Mouse (Mus musculus) embryonic facial prominence, embryonic 13.5 days (tissue): ENCODE data around the gene Eva1b. TPM values are rescaled to one million over a fixed set of nuclear protein-coding genes. Genes with fewer than 3 reads are reported as not detected.

Experiments
- ATAC-seq: fragments of 200-750 bp; cut with Nextera tagmentation; 2 replicates; pipeline ENCODE4 v1.8.0; 2017; ENCODE audit warnings: low read depth; ENCODE audit not compliant: insufficient number of reproducible peaks, insufficient read depth, low FRiP score, low TSS enrichment
- H3K27ac ChIP-seq: fragments of 300-500 bp; sonication (generic); 2 replicates; pipeline ENCODE4 v1.5.1; 2015; ENCODE audit warnings: moderate library complexity, mild to moderate bottlenecking, inconsistent platforms
- H3K27me3 ChIP-seq: fragments of 300-500 bp; sonication (generic); 2 replicates; pipeline ENCODE4 v1.6.1; 2015; ENCODE audit warnings: mild to moderate bottlenecking, inconsistent platforms
- H3K36me3 ChIP-seq: fragments of 300-500 bp; sonication (generic); 2 replicates; pipeline ENCODE4 v1.6.1; 2015; ENCODE audit warnings: mild to moderate bottlenecking, inconsistent platforms
- H3K4me1 ChIP-seq: fragments of 300-500 bp; sonication (generic); 2 replicates; pipeline ENCODE4 v1.6.1; 2015; ENCODE audit warnings: inconsistent platforms
- H3K4me2 ChIP-seq: fragments of 300-500 bp; sonication (generic); 2 replicates; pipeline ENCODE4 v1.6.1; 2015; ENCODE audit warnings: moderate library complexity, mild to moderate bottlenecking, inconsistent platforms
- H3K4me3 ChIP-seq: fragments of 300-500 bp; sonication (generic); 2 replicates; pipeline ENCODE4 v1.5.1; 2015; ENCODE audit warnings: mild to moderate bottlenecking, inconsistent platforms
- H3K9ac ChIP-seq: fragments of 300-500 bp; sonication (generic); 2 replicates; pipeline ENCODE4 v1.6.1; 2015; ENCODE audit warnings: mild to moderate bottlenecking, inconsistent platforms
- H3K9me3 ChIP-seq: fragments of 300-500 bp; sonication (generic); 2 replicates; pipeline ENCODE4 v1.6.1; 2016; ENCODE audit warnings: inconsistent platforms
- WGBS: fragments of 180-500 bp; shearing (Covaris S2); methylation state at CpG from one replicate; pipeline ENCODE4 v1.1.7; 2015; ENCODE audit warnings: mixed read lengths; 5-methylcytosine and 5-hydroxymethylcytosine counted together
- polyA plus RNA-seq: library from polyadenylated mRNA; unstranded; fragments of >200 nt; fragmentation: Nextera tagmentation; extraction: Ambion mirVana; gene quantifications from 2 replicates; pipeline ENCODE4 v1.2.1, GENCODE M21; 2015

The Eva1b gene
- polyA plus RNA-seq, 1 experiment from 2014 or later = 70.2 TPM

DNA sequence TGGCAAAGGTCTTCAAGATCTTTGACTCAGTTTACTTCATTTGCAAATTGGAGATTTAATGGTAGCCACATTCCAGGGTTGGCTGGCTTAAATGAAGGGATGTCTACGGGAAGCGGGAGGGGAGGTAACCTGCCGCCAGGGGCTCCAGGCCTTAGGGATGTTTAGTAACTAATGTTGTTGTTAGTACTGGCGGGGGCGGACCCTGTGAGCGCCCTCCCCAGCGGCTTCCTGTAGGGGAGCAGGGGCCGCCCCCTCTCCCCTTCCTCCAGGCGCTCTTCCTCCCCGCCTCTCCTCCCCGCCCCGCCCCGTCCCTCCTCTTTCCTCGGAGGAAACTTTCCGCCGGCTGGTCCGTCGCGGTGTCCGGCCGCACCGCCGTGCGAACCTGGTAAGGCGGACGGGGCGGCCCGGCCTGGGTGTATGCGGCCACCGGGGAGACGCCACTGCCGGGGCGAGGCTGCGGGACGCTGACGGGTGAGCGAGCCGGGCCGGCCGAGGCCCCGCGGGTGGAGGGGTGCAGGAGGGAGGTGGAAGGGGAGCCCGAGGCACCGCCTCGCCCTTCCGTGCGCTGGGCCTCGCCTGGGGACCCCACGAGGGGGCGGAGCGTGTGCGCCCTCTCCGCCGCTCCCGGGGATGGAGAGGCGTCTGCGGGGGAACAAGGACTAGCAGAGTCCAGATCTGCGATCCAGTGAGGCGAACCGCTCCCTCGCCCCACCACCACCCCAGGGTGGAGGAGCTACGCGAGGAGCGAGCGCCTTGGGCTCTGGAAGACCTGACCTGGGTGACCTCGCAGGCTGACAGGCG is 817 bp downstream of the Eva1b start:
- WGBS = under 1% methylated on average over 56 of the region's 67 CpGs
- no peaks in the 10 kb centered on the region for H3K9me3 ChIP-seq
- H3K9ac ChIP-seq = peak overlapping the region; percentile 88
- no peaks in the 10 kb centered on the region for H3K27me3 ChIP-seq
- ATAC-seq = peak; percentile 33
- H3K4me2 ChIP-seq = peak overlapping the region; percentile 98
- peak overlapping the region; percentile 77 for H3K4me3 ChIP-seq
- H3K36me3 ChIP-seq = peaks cover 24% of the 10 kb centered on the region
- peaks cover 47% of the 10 kb centered on the region for H3K4me1 ChIP-seq
- H3K27ac ChIP-seq = peak overlapping the region; percentile 94

DNA sequence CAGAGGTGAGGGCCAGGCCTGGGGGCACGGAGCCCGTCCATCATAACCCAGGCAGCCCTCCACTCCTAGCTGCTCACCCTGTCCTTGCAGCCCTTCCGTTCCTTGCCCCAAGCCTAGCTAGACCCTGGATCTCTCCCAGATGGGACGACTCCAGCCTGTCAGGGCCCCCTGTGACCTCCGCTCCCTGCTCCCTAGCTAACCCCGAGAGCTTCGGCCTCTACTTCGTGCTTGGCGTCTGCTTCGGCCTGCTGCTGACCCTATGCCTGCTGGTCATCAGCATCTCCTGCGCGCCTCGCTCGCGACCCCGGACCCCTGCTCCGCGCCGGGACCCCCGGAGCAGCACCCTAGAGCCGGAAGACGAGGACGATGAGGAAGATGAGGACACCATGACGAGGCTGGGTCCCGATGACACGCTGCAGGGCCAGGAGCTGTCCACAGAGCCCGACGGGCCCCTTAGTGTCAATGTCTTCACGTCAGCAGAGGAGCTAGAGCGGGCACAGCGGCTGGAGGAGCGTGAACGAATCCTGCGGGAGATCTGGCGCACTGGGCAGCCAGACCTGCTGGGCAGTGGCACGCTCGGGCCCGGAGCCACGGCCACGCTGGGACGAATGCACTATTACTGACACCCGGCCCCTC is 1.6 kb downstream of the Eva1b start:
- H3K36me3 ChIP-seq = peaks cover 24% of the 10 kb centered on the region
- H3K4me3 ChIP-seq = peak overlapping the region; percentile 77
- peaks cover 47% of the 10 kb centered on the region for H3K4me1 ChIP-seq
- H3K4me2 ChIP-seq = peak overlapping the region; percentile 98
- H3K9me3 ChIP-seq = no peaks in the 10 kb centered on the region
- H3K9ac ChIP-seq = peak overlapping the region; percentile 88
- WGBS = 9% methylated on average over 42 of the region's 42 CpGs
- peak overlapping the region; percentile 94 for H3K27ac ChIP-seq
- no peaks in the 10 kb centered on the region for H3K27me3 ChIP-seq
- ATAC-seq = no peak

DNA sequence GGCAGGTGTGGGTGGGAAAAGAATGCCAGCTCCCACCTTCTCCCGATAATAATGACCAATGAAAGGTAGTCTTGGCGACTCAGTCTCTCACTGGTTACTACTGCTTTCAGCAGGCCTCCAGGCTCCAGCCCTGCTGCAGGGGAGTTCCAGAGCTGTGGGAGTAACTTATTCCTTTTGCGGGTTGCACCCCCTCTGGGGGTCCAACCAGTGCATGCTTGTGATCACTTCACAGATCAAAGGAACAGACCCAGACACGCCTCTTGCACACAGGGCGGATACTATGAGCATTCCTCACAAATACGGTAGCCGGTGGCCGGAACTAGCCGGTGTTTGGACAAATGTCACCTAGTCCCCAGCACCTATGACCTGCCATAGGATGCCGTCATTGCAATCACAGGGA is 2.3 kb downstream of the Eva1b start:
- peak overlapping the region; percentile 98 for H3K4me2 ChIP-seq
- no peak for ATAC-seq
- 7% methylated on average over 10 of the region's 10 CpGs for WGBS
- peak overlapping the region; percentile 88 for H3K9ac ChIP-seq
- peak overlapping the region; percentile 94 for H3K27ac ChIP-seq
- no peaks in the 10 kb centered on the region for H3K9me3 ChIP-seq
- no peaks in the 10 kb centered on the region for H3K27me3 ChIP-seq
- H3K4me1 ChIP-seq = peaks cover 47% of the 10 kb centered on the region
- H3K4me3 ChIP-seq = peak overlapping the region; percentile 77
- peaks cover 24% of the 10 kb centered on the region for H3K36me3 ChIP-seq

DNA sequence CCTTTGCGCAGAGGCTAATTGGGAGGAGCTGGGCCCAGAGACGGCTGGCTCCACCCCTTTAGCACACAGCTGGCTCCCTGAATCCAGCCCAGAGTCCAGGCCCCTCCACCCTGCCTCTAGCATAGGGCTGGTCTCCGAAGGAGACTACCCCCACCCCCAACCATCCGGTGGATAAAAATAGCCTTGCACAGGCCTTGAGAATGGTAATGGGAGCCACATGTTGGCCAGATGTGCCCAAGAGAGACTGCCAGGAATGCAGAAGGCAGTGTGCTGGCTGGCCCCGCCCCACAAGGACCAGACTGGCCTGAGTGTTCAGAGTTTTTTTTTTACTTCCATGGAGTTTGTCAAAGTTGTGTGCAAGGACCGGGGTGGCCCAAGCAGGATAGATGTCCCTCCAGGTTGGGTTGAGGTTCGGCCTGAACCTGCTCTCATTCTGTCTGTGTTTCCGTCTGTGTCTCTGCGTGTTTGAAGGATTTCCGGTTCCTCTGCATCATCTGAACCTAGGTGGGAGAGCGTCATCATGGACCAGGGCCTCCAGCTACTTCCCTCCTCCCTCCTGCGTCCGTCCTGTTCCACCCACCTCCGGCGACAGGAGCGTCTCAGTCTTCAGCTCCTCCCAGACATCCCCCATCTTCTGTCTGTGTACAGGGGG is 2.9 kb downstream of the Eva1b start:
- peak; percentile 88 for ATAC-seq
- Histone ChIP-seq H3K4me3 (peak overlapping the region; percentile 77), H3K27me3 (no peaks in the 10 kb centered on the region), H3K9me3 (no peaks in the 10 kb centered on the region), H3K9ac (peak overlapping the region; percentile 88), H3K27ac (peak overlapping the region; percentile 94), H3K4me1 (peaks cover 50% of the 10 kb centered on the region), H3K4me2 (peak overlapping the region; percentile 98), H3K36me3 (peaks cover 24% of the 10 kb centered on the region)
- WGBS = 16% methylated on average over 16 of the region's 16 CpGs

DNA sequence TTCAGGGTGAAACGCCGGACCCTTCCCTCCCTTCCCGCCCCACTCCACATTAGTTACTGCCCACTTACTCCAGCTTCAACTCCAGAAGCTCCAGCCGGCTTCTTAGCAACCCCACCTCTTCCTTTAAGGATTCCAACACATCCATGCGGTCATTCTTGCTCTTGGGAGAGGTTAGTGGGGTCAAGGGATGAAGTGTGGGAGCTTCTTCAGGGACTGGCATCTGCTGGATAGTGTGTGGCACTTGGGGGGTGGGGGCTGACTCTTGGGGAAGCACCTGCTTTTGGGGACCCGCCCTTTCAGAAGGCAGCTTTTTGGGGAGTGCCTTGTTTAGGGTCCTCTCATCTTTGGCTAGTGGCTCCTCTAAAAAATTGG is 3.4 kb downstream of the Eva1b start:
- Histone ChIP-seq H3K4me3 (peak overlapping the region; percentile 77), H3K4me2 (peak overlapping the region; percentile 98), H3K27me3 (no peaks in the 10 kb centered on the region), H3K4me1 (peaks cover 52% of the 10 kb centered on the region), H3K9me3 (no peaks in the 10 kb centered on the region), H3K27ac (peak overlapping the region; percentile 94), H3K9ac (peak overlapping the region; percentile 60), H3K36me3 (peaks cover 24% of the 10 kb centered on the region)
- no peak for ATAC-seq
- 32% methylated on average over 6 of the region's 6 CpGs for WGBS

DNA sequence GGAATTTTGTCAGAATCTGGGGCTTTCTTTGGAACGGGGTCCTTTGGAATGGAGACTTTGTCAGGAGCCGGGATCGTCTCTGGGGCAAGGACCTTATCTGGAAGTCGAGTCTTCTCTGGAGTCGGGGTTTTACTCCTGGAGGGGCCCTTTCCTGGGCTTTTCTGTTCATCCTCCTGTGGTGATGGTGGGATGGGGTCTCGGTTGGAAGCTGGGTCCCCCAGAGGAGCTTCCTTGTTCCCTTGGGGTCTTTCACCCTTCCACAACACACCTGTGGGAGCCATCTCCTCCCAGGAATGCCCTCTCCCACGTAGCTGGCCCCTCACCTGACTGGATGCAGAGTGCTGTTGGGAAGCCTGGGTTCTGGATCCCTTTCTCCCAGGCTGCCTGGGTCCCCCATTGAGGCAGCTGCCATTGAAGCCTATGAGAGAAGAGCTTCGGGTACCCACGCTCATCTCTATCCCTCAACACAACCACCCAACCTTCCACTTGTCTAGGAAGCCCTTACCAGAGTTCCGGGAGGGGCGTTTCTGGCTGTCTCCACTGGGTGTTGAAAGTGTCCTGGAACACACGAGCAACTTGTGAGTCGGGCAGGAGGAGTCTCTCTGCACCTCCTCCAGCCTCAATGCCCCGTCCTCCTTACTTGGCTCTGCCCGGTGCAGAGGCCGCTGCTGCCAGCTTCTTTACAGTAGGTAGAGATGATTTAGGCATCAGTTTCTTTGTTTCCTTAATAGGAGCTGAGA is 4.3 kb downstream of the Eva1b start:
- Histone ChIP-seq H3K4me2 (peak overlapping the region; percentile 98), H3K4me1 (peaks cover 52% of the 10 kb centered on the region), H3K9me3 (no peaks in the 10 kb centered on the region; the same call in 1 of the 2 replicates), H3K4me3 (no peak overlapping the region), H3K36me3 (peaks cover 27% of the 10 kb centered on the region), H3K27ac (peak overlapping the region; percentile 94; the same call in 1 of the 2 replicates), H3K27me3 (no peaks in the 10 kb centered on the region), H3K9ac (0 out of 2 replicates have a peak overlapping the region, but pooled peaks have one; percentile 60)
- ATAC-seq = no peak
- WGBS = 80% methylated on average over 16 of the region's 16 CpGs

DNA sequence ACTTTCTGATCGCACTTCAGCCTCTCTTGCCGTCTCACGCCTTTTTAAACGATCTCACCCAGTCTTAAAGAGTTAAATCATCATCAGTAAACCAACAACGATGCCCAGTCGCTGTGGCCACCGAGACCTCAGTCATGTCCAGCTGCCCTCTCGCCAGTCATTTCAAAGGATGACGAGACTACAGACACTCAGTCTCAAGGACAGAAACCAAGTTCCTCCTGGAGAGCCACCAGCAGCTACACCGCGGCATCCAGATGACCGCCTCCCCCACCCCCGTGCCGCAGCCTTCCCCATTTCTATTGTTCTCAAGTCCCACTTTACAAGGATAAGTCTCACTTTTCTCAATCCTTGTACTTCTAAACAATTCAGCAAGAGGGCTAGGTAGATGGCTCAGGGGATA is 5.3 kb downstream of the Eva1b start:
- Histone ChIP-seq H3K4me2 (no peak overlapping the region), H3K9ac (no peak overlapping the region), H3K9me3 (no peaks in the 10 kb centered on the region; the same call in 1 of the 2 replicates), H3K27me3 (no peaks in the 10 kb centered on the region), H3K36me3 (peaks cover 35% of the 10 kb centered on the region), H3K27ac (no peak overlapping the region), H3K4me3 (no peak overlapping the region), H3K4me1 (peaks cover 45% of the 10 kb centered on the region)
- WGBS = 65% methylated on average over 14 of the region's 14 CpGs
- ATAC-seq = no peak

DNA sequence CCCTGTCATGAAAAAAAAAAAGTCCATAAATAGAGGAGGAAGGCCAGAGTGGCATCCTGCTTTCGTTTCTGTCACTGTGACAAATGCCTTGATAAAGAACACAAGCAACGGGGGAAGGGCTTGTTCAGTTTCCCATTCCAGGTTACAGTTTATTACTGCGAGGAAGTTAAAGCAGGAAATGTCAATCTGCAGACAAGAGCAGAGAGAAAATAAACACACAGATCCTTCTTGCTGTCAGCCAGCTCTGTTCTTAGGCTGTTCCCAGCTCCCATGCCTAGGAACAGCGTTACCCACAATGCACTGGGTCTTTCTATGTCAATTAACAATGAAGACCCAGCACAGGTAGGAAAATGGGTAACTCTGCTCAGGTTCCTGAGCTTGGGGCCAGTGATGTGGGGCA is 7.6 kb downstream of the Eva1b start:
- no peak for ATAC-seq
- H3K9me3 ChIP-seq = no peaks in the 10 kb centered on the region; the same call in 1 of the 2 replicates
- no peak overlapping the region for H3K4me2 ChIP-seq
- peaks cover 33% of the 10 kb centered on the region for H3K4me1 ChIP-seq
- no peaks in the 10 kb centered on the region for H3K27me3 ChIP-seq
- 38% methylated on average over 4 of the region's 4 CpGs for WGBS
- H3K9ac ChIP-seq = 0 out of 2 replicates have a peak overlapping the region, but pooled peaks have one; percentile 1
- no peak overlapping the region for H3K4me3 ChIP-seq
- H3K36me3 ChIP-seq = peaks cover 29% of the 10 kb centered on the region
- H3K27ac ChIP-seq = peak overlapping the region; percentile 78

DNA sequence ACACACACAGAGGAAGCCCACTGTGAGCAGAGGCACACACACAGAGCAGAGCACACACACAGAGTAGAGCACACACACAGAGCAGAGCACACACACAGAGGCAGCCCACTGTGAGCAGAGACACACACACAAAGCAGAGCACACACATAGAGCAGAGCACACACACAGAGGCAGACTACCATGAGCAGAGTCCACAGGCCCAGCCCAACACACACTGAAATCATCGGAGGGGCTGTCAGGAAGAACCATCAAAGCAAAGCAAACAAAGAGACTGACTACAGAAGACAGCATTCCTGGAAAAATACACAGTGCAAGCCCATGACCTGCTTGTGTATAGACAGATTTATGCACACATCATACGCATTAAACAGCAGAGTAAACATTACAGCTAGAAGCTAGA is 8.3 kb downstream of the Eva1b start:
- Histone ChIP-seq H3K9me3 (no peaks in the 10 kb centered on the region; the same call in 1 of the 2 replicates), H3K4me1 (peaks cover 27% of the 10 kb centered on the region), H3K36me3 (peaks cover 29% of the 10 kb centered on the region), H3K4me3 (no peak overlapping the region), H3K9ac (no peak overlapping the region), H3K4me2 (no peak overlapping the region), H3K27me3 (no peaks in the 10 kb centered on the region), H3K27ac (peak overlapping the region; percentile 78)
- WGBS = 58% methylated on average over 2 of the region's 2 CpGs
- ATAC-seq = no peak

DNA sequence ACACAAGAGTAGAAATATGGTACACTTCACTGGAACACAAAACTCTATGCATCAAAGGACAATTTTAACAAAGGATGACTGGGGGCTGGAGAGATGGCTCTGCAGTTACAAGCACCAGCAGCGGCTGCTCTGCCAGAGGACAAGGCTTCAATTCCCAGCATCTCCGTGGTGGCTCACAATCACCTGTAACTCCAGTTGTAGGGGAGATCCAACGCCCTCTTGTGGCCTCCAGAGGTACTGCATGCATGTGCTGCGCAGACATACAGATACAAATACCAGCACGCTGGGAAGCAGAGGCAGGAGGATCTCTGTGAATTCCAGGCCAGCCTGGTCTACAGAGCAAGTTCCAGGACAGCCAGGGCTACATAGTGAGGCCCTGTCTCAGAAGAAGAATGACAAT is 9.1 kb downstream of the Eva1b start:
- Histone ChIP-seq H3K4me2 (no peak overlapping the region), H3K4me3 (no peak overlapping the region), H3K36me3 (peaks cover 24% of the 10 kb centered on the region), H3K9me3 (no peaks in the 10 kb centered on the region; the same call in 1 of the 2 replicates), H3K27me3 (no peaks in the 10 kb centered on the region), H3K27ac (peak overlapping the region; percentile 78; the same call in 1 of the 2 replicates), H3K4me1 (peaks cover 20% of the 10 kb centered on the region), H3K9ac (no peak overlapping the region)
- ATAC-seq = no peak
- 63% methylated on average over 5 of the region's 5 CpGs for WGBS

DNA sequence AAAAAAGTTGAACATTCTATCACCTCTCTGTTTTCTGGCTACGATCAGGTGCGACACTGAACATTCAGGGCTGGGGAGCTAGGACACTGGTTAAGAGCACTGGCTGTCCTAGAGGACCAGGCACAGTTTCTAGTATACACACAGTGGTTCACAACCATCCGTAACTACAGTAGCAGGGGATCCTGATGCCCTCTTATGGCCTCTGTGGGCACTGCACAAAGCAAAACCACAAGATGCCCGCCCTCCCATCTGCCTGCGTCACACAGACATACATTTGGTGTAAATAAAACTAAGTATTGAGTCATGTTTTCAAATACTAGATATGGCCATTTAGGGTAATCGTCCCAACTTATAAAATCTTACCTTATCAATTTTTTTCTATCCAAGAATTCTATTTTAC is 10.0 kb downstream of the Eva1b start:
- 87% methylated on average over 6 of the region's 6 CpGs for WGBS
- Histone ChIP-seq H3K4me1 (peaks cover 19% of the 10 kb centered on the region), H3K27ac (no peak overlapping the region), H3K9me3 (no peaks in the 10 kb centered on the region; the same call in 1 of the 2 replicates), H3K27me3 (no peaks in the 10 kb centered on the region), H3K9ac (no peak overlapping the region), H3K36me3 (peaks cover 16% of the 10 kb centered on the region), H3K4me2 (no peak overlapping the region), H3K4me3 (no peak overlapping the region)
- no peak for ATAC-seq
